9 mouse cellular contexts compared by ENCODE assay signal in the genomic region with DNA sequence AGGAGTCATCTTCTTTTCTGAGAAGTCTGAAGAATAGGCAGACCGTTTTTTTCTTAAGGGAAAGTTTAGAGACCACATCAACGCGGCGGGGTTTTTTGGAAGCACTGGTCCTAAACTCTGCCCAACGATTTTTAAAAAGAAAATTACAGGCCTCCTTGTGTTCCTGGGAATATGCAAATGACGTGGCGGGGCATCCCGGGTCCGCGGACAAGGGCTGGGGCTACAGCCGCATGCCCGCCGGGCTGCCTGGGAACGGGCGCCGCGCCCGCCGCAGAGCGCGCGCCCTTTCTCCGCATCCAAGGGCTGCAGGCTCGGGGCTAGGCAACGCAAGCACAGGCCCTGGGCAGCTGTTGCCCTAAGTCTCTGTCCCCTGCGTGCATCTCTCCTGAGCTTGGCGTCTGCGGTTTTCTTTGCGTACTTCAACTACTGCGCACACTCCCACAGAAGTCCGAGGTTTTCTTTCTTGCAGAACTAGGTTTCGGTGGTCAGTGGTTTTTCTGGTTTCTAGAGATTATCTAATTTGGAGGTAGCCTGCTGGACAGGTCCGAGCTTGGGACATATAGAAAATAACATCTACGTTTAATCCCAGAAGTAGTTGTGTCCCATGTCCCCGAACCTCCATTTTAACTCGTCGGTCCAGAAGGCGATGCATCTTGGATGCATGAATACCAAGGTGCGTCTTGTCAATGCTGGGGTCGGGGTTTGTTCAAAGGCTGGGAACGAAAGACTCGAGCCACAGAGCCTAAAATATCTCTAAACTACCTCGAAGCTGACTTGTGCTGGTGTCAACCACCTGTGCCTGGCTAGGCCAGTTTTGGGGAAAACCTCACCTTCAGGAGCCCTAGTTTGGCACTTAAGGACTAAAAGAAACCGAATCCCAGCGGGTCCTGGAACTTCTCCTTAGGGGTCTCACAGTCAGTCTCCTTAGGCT. TPM values are rescaled to one million over a fixed set of nuclear protein-coding genes. Genes with fewer than 3 reads are reported as not detected.
DNase-seq lines count a peak whose midpoint lies in the region; ATAC-seq lines count a peak whose summit lies in the region.
"Had no signal": no experiment of that assay in that cellular context is flagged by ENCODE, and none has a peak within 500 bp of the region (broad histone marks: within the 10 kb centered on the region; RNA-seq: fewer than 3 reads in every experiment).

No protein-coding gene starts in this region.

- no peak for ATAC-seq in forebrain, embryonic 16.5 days
- no peak for ATAC-seq in forebrain, embryonic 12.5 days (ENCODE audit: low FRiP score)

- 3% methylated on average over 45 of the region's 45 CpGs for WGBS in forebrain, embryonic 10.5 days
- 2% methylated on average over 45 of the region's 45 CpGs for WGBS in forebrain, embryonic 16.5 days
- 1% methylated on average over 45 of the region's 45 CpGs for WGBS in forebrain, embryonic 12.5 days

- H3K9me3 ChIP-seq in forebrain, embryonic 10.5 days = no peaks in the 10 kb centered on the region
- H3K9me3 ChIP-seq in forebrain, embryonic 16.5 days (ENCODE audit: control insufficient read depth, low read length) = no peaks in the 10 kb centered on the region
- H3K9me3 ChIP-seq in forebrain, embryonic 12.5 days = no peaks in the 10 kb centered on the region

- H3K9ac ChIP-seq in forebrain, embryonic 16.5 days (replicated peaks; ENCODE audit: low read depth, low read length) = no peak overlapping the region
- H3K9ac ChIP-seq in forebrain, embryonic 12.5 days = peak overlapping the region; percentile 38; the same call in 1 of the 2 replicates

- H3K27me3 ChIP-seq in forebrain, embryonic 10.5 days (ENCODE audit: poor library complexity, severe bottlenecking) = peaks cover 100% of the 10 kb centered on the region
- H3K27me3 ChIP-seq in forebrain, embryonic 16.5 days (replicated peaks; ENCODE audit: control insufficient read depth, insufficient read depth, low read length) = peaks cover 77% of the 10 kb centered on the region
- H3K27me3 ChIP-seq in forebrain, embryonic 12.5 days = peaks cover 92% of the 10 kb centered on the region

- peak overlapping the region; percentile 67 for H3K4me3 ChIP-seq in forebrain, embryonic 10.5 days
- H3K4me3 ChIP-seq in forebrain, embryonic 16.5 days (replicated peaks; ENCODE audit: low read length) = no peak overlapping the region
- peak overlapping the region; percentile 26 for H3K4me3 ChIP-seq in forebrain, embryonic 12.5 days (replicated peaks)

- H3K4me2 ChIP-seq in forebrain, embryonic 16.5 days (ENCODE audit: low read length) = no peak overlapping the region
- peak overlapping the region; percentile 30 for H3K4me2 ChIP-seq in forebrain, embryonic 12.5 days

- H3K36me3 ChIP-seq in forebrain, embryonic 10.5 days (replicated peaks) = peaks cover 8% of the 10 kb centered on the region; the same call in 1 of the 2 replicates
- H3K36me3 ChIP-seq in forebrain, embryonic 16.5 days (ENCODE audit: control insufficient read depth, insufficient read depth) = no peaks in the 10 kb centered on the region
- no peaks in the 10 kb centered on the region for H3K36me3 ChIP-seq in forebrain, embryonic 12.5 days (replicated peaks)

- H3K27ac ChIP-seq in forebrain, embryonic 10.5 days = peak overlapping the region; percentile 71
- H3K27ac ChIP-seq in forebrain, embryonic 16.5 days (ENCODE audit: low read length) = no peak overlapping the region
- no peak overlapping the region for H3K27ac ChIP-seq in forebrain, embryonic 12.5 days

- H3K4me1 ChIP-seq in forebrain, embryonic 10.5 days = peaks cover 80% of the 10 kb centered on the region
- H3K4me1 ChIP-seq in forebrain, embryonic 16.5 days (replicated peaks; ENCODE audit: control insufficient read depth, insufficient read depth, low read length) = peaks cover 11% of the 10 kb centered on the region
- peaks cover 62% of the 10 kb centered on the region for H3K4me1 ChIP-seq in forebrain, embryonic 12.5 days

- DNase-seq in forebrain, embryonic 10.5 days (ENCODE audit: extremely low spot score, low spot score) = peak; percentile 41
- DNase-seq in B cell, adult 2 months = peak; percentile 3 to 5
- DNase-seq in kidney, postnatal 4 days = peak; percentile 37 to 44
- DNase-seq in retina, postnatal 1 day = peak; percentile 55
- DNase-seq in frontal cortex, postnatal 25 days (ENCODE audit: low spot score in 2 of 2) = no peak
- DNase-seq in spleen, postnatal 14 days (ENCODE audit: low spot score in 2 of 2) = no peak

RNA-seq across cellular contexts. Expression of gene Irx5, which starts 6.1 kb away (rescaled TPM):
- 4.4 and 4.9 TPM in 2 replicates for polyA plus RNA-seq in forebrain, embryonic 10.5 days (2016; fragmentation: Nextera tagmentation; extraction: Ambion mirVana)
- 0.30 and 0.45 TPM in 2 replicates for polyA plus RNA-seq in forebrain, embryonic 16.5 days (2015; fragmentation: Nextera tagmentation; extraction: Ambion mirVana)
- 7.5 TPM in 2 replicates for polyA plus RNA-seq in forebrain, embryonic 12.5 days (2016; fragmentation: Nextera tagmentation; extraction: Ambion mirVana)
- polyA plus RNA-seq: liver, adult 2 months had no signal

Comparison
In these comparisons a context has a peak if more than half of its experiments do, and no peak if none do; other contexts are left out.
1. DNase-seq: peak in forebrain, embryonic 10.5 days (single experiment), B cell, adult 2 months (2 of 2), kidney, postnatal 4 days (2 of 2) and retina, postnatal 1 day (single experiment); none in frontal cortex, postnatal 25 days (0 of 2) and spleen, postnatal 14 days (0 of 2).